In the genomic region with DNA sequence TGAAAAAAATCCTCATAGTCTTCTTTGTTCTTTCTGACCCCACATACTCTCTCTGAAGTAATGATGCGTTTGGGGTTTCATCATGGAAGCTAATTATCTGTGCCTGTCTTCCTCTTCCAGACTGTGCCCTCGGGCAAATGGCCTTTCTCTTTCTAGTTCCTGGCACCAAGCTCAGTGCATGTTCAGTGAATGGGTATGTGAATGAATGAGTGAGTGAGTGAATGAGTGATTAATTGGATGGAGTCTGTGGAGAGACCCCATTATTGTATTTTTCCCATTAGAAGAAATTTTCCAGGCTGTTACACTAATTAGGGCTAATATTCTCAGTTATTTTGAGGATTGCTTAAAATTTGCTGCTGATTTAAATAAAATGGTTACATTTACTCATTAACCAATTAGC, we compare ENCODE assay signal across 27 mouse cellular contexts.
"Had no signal": no experiment of that assay in that cellular context is flagged by ENCODE, and none has a peak within 500 bp of the region (broad histone marks: within the 10 kb centered on the region; RNA-seq: fewer than 3 reads in every experiment).

No protein-coding gene starts in this region.

- H3K27me3 ChIP-seq: embryonic facial prominence, embryonic 12.5 days; embryonic facial prominence, embryonic 13.5 days; embryonic facial prominence, embryonic 15.5 days; forebrain, embryonic 15.5 days had no signal

- H3K9me3 ChIP-seq: embryonic facial prominence, embryonic 10.5 days; embryonic facial prominence, embryonic 12.5 days; embryonic facial prominence, embryonic 13.5 days; embryonic facial prominence, embryonic 15.5 days; forebrain, embryonic 10.5 days; forebrain, embryonic 12.5 days; forebrain, embryonic 13.5 days; forebrain, embryonic 15.5 days; heart, embryonic 10.5 days had no signal

- ATAC-seq: forebrain, embryonic 13.5 days; forebrain, embryonic 15.5 days; forebrain, embryonic 16.5 days; forebrain, postnatal 0 days had no signal

- H3K36me3 ChIP-seq: embryonic facial prominence, embryonic 10.5 days; embryonic facial prominence, embryonic 12.5 days; embryonic facial prominence, embryonic 13.5 days; forebrain, embryonic 10.5 days; forebrain, embryonic 12.5 days; forebrain, embryonic 15.5 days; heart, embryonic 10.5 days had no signal

- H3K4me1 ChIP-seq: embryonic facial prominence, embryonic 10.5 days; embryonic facial prominence, embryonic 12.5 days; forebrain, embryonic 10.5 days; forebrain, embryonic 12.5 days; forebrain, embryonic 13.5 days; forebrain, embryonic 15.5 days; heart, embryonic 10.5 days had no signal

- DNase-seq: cerebellum, adult 8-10 months; cerebellum, adult 9-10 months; cerebellum, adult 9-11 months; cerebellum, postnatal 10 days; cerebellum, postnatal 14 days; cerebellum, postnatal 25 days; cerebellum, postnatal 36 days; embryo, embryonic 11 days; forebrain, postnatal 0 days; gastrocnemius, adult 2 months; gastrocnemius, postnatal 10 days; gastrocnemius, postnatal 14 days; gastrocnemius, postnatal 25 days; gastrocnemius, postnatal 36 days; heart, adult 18-20 months; heart, adult 2 months had no signal

- H3K27ac ChIP-seq: embryonic facial prominence, embryonic 10.5 days; embryonic facial prominence, embryonic 12.5 days; embryonic facial prominence, embryonic 13.5 days; embryonic facial prominence, embryonic 15.5 days; forebrain, embryonic 10.5 days; forebrain, embryonic 12.5 days; forebrain, embryonic 13.5 days; forebrain, embryonic 15.5 days; gastrocnemius, adult 2 months; heart, adult 2 months; heart, embryonic 10.5 days had no signal

- H3K4me3 ChIP-seq: embryonic facial prominence, embryonic 10.5 days; embryonic facial prominence, embryonic 12.5 days; embryonic facial prominence, embryonic 13.5 days; embryonic facial prominence, embryonic 15.5 days; erythroblast, embryonic 14.5 days; forebrain, embryonic 10.5 days; forebrain, embryonic 12.5 days; forebrain, embryonic 13.5 days; forebrain, embryonic 15.5 days; gastrocnemius, adult 2 months; heart, adult 2 months; heart, embryonic 10.5 days had no signal

- H3K4me2 ChIP-seq: embryonic facial prominence, embryonic 12.5 days; embryonic facial prominence, embryonic 13.5 days; embryonic facial prominence, embryonic 15.5 days; forebrain, embryonic 12.5 days; forebrain, embryonic 13.5 days; forebrain, embryonic 15.5 days had no signal

- H3K9ac ChIP-seq: embryonic facial prominence, embryonic 12.5 days; embryonic facial prominence, embryonic 13.5 days; embryonic facial prominence, embryonic 15.5 days; forebrain, embryonic 12.5 days; forebrain, embryonic 13.5 days; forebrain, embryonic 15.5 days; forebrain, postnatal 0 days had no signal
